Mouse (Mus musculus) midbrain, embryonic 15.5 days (tissue): ENCODE results near the gene Dnajc21. TPM values are rescaled to one million over a fixed set of nuclear protein-coding genes. Genes with fewer than 3 reads are reported as not detected.

Source experiments
- ATAC-seq: fragments of 200-750 bp; cut with Nextera tagmentation; replicated peaks from 2 replicates; pipeline ENCODE4 v1.8.0; 2017; ENCODE audit warnings: moderate TSS enrichment
- H3K27ac ChIP-seq: fragments of 300-500 bp; sonication (generic); 2 replicates; pipeline ENCODE4 v1.5.1; 2015; ENCODE audit warnings: mild to moderate bottlenecking, inconsistent platforms
- H3K27me3 ChIP-seq: fragments of 300-500 bp; sonication (generic); replicated peaks from 2 replicates; pipeline ENCODE4 v1.6.1; 2015; ENCODE audit warnings: inconsistent platforms
- H3K36me3 ChIP-seq: fragments of 300-500 bp; sonication (generic); replicated peaks from 2 replicates; pipeline ENCODE4 v1.6.1; 2015; ENCODE audit warnings: inconsistent platforms
- H3K4me1 ChIP-seq: fragments of 300-500 bp; sonication (generic); 2 replicates; pipeline ENCODE4 v1.6.1; 2015; ENCODE audit warnings: inconsistent platforms
- H3K4me2 ChIP-seq: fragments of 300-500 bp; sonication (generic); 2 replicates; pipeline ENCODE4 v1.6.1; 2015; ENCODE audit warnings: inconsistent platforms, mild to moderate bottlenecking, moderate library complexity
- H3K4me3 ChIP-seq: fragments of 300-500 bp; sonication (generic); 2 replicates; pipeline ENCODE4 v1.5.1; 2015; ENCODE audit warnings: mild to moderate bottlenecking, inconsistent platforms
- H3K9ac ChIP-seq: fragments of 300-500 bp; sonication (generic); 2 replicates; pipeline ENCODE4 v1.6.1; 2015; ENCODE audit warnings: mild to moderate bottlenecking, inconsistent platforms
- H3K9me3 ChIP-seq: fragments of 300-500 bp; sonication (generic); 2 replicates; pipeline ENCODE4 v1.6.1; 2016; ENCODE audit warnings: inconsistent platforms
- whole genome bisulfite sequencing: fragments of 180-500 bp; shearing (Covaris S2); methylation state at CpG from one replicate; pipeline ENCODE4 v1.1.7; 2015; ENCODE audit warnings: mixed read lengths; 5-methylcytosine and 5-hydroxymethylcytosine counted together
- polyA plus RNA-seq: library from polyadenylated mRNA; unstranded; fragments of >200 nt; fragmentation: Nextera tagmentation; extraction: Ambion mirVana; gene quantifications from 2 replicates; pipeline ENCODE4 v1.2.1, GENCODE M21; 2015

Gene Dnajc21
- polyA plus RNA-seq, 1 experiment from 2014 or later: 11.2 TPM

DNA sequence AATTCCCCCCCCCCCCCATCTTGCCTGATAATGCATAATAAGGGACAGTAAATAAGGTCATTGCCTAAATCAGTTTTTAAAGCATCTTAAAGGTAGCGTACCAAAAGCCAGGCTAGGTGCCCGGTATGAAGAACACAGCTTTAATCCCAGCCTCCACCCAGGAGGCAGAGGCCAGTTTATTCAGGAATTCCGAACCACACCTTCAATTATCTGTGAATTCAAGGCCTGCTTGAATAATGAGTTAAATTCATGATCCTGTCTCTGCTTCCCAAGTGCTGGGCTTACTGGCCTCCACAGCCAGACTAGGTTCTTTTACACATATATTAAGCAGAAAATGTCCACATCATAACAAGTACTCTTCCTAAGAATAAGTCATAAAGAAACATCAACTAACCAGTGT is 625 bp upstream of the Dnajc21 start:
- no peaks in the 10 kb centered on the region for H3K9me3 ChIP-seq
- peaks cover 6% of the 10 kb centered on the region; the same call in 1 of the 2 replicates for H3K36me3 ChIP-seq
- H3K9ac ChIP-seq: peak overlapping the region; percentile 74
- peak overlapping the region; percentile 74 for H3K4me2 ChIP-seq
- peak overlapping the region; percentile 76 for H3K4me3 ChIP-seq
- H3K27me3 ChIP-seq: no peaks in the 10 kb centered on the region
- WGBS: 11% methylated on average over 3 of the region's 3 CpGs
- H3K4me1 ChIP-seq: peaks cover 21% of the 10 kb centered on the region
- ATAC-seq: peak; percentile 18
- H3K27ac ChIP-seq: no peak overlapping the region

DNA sequence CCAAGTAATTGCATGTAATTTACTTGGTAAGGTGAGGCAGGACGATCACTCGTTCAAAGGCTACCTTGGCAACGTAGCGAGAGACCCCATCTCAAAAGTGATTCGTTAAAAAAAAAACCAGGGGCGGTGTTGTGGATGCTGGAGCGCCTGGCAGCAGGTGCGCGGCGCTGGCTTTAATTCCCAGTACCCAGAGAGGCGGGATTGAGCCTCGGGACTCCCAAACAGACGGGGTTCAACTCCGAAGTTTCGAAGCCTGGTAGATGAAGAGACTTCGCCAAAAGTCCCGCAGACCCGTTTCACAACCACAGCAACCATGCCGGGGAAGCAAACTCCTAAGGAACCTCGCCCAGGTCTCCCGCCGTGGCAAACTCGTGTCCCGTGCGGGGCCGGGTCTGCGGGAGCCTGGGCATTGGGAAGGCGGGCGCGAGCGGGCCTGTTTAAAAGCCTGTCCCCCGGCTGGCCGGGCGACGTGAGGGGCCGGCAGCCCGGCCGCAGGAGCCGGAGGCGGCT is 620 bp downstream of the Dnajc21 start:
- peak overlapping the region; percentile 74 for H3K4me2 ChIP-seq
- peak; percentile 40; the same call in 1 of the 2 replicates for ATAC-seq
- H3K27me3 ChIP-seq: no peaks in the 10 kb centered on the region
- peak overlapping the region; percentile 76 for H3K4me3 ChIP-seq
- under 1% methylated on average over 40 of the region's 40 CpGs for WGBS
- H3K9ac ChIP-seq: peak overlapping the region; percentile 74
- H3K27ac ChIP-seq: peak overlapping the region; percentile 85
- no peaks in the 10 kb centered on the region for H3K9me3 ChIP-seq
- H3K4me1 ChIP-seq: peaks cover 21% of the 10 kb centered on the region
- H3K36me3 ChIP-seq: no peaks in the 10 kb centered on the region

DNA sequence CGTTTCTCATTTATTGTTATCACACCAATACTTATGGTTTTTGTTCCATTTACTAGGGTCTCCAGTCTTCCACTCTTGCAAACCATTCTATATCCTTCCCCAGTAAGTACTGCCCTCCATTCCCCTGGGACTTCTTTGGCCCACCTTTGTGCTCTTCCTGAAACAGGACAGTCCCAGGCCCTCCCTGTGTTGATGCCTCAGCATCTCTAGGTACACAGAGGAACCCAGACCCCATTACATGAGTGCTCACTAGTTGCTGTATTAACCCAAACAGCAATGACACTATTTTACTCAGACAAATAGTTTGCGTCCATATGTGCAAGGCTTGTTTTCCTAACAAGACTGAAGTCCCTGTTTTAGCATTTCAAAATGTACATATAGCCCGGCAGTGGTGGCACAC is 1.6 kb downstream of the Dnajc21 start:
- Histone ChIP-seq H3K27ac (no peak overlapping the region), H3K9ac (no peak overlapping the region), H3K27me3 (no peaks in the 10 kb centered on the region), H3K9me3 (no peaks in the 10 kb centered on the region), H3K4me2 (peak overlapping the region; percentile 74; the same call in 1 of the 2 replicates), H3K36me3 (no peaks in the 10 kb centered on the region), H3K4me1 (peaks cover 21% of the 10 kb centered on the region), H3K4me3 (no peak overlapping the region)
- 86% methylated on average over 3 of the region's 3 CpGs for WGBS
- ATAC-seq: no peak

DNA sequence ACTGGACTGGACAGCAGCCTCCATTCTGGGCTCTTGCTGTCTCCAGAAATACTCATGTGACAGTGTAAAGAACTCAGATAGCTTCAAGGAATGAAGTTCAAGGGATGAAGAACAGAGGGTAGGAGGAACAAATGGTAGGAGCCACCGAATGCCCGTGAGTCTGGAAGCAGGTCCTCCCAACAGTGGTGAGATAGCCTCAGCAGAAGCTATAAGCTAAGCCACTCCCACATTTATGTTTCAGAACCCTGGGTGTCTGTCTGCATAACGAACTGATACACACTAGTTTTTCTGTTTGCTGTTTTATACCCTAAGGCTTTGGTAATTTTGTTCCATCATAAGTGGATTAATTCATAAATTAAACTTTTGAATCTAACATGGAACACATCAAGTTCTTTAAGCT is 5.6 kb downstream of the Dnajc21 start:
- no peak overlapping the region for H3K4me2 ChIP-seq
- no peak overlapping the region for H3K27ac ChIP-seq
- H3K36me3 ChIP-seq: peaks cover 6% of the 10 kb centered on the region
- no peaks in the 10 kb centered on the region for H3K27me3 ChIP-seq
- no peak for ATAC-seq
- no peak overlapping the region for H3K4me3 ChIP-seq
- peaks cover 17% of the 10 kb centered on the region for H3K4me1 ChIP-seq
- no peaks in the 10 kb centered on the region for H3K9me3 ChIP-seq
- WGBS: 92% methylated on average over 3 of the region's 3 CpGs
- H3K9ac ChIP-seq: no peak overlapping the region

DNA sequence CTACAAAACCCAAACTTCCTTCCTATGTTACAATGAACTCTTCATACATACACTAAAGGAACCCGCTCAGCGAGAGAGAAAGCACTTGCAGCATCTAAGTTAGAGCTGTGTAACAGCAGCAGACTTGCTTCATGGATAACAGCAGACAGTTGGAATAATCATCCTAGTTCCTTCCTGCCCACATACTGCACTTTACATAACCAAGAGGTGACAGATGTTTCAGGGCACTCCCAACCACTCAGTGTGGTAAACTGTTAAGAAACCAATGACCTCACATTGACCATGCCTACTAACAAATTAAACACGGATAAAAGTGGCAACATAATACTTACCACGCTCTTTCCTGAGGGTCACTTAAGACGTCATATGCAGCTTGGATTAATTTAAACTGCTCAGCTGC is 6.8 kb downstream of the Dnajc21 start:
- WGBS: 88% methylated on average over 5 of the region's 5 CpGs
- H3K9me3 ChIP-seq: no peaks in the 10 kb centered on the region
- no peak overlapping the region for H3K4me2 ChIP-seq
- H3K27ac ChIP-seq: no peak overlapping the region
- no peak overlapping the region for H3K4me3 ChIP-seq
- H3K36me3 ChIP-seq: peaks cover 10% of the 10 kb centered on the region
- no peaks in the 10 kb centered on the region for H3K27me3 ChIP-seq
- peaks cover 6% of the 10 kb centered on the region; the same call in 1 of the 2 replicates for H3K4me1 ChIP-seq
- H3K9ac ChIP-seq: no peak overlapping the region
- ATAC-seq: no peak

DNA sequence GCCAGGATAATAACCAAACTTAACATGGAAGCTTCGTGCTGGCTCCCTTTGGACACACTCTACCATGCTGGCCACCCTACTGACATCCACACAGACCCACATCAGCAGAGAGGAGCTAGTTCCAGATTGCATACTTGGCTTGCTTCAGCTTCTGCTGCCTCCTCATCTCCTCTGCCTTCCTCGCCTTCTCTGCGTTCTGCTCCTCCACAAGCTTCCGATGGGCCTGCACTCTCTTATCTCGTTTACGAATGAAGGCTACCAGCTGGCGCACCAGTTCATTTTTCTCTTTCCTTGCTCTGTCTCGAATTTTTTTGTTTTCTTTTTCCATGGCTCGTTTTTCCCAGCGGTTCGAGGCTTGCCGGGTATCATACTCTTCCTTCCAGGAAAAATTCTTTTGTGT is 9.3 kb downstream of the Dnajc21 start:
- ATAC-seq: no peak
- Histone ChIP-seq H3K27me3 (no peaks in the 10 kb centered on the region), H3K9me3 (no peaks in the 10 kb centered on the region), H3K4me3 (no peak overlapping the region), H3K4me1 (no peaks in the 10 kb centered on the region), H3K27ac (no peak overlapping the region), H3K36me3 (peaks cover 10% of the 10 kb centered on the region), H3K4me2 (no peak overlapping the region), H3K9ac (no peak overlapping the region)
- WGBS: 94% methylated on average over 12 of the region's 12 CpGs

DNA sequence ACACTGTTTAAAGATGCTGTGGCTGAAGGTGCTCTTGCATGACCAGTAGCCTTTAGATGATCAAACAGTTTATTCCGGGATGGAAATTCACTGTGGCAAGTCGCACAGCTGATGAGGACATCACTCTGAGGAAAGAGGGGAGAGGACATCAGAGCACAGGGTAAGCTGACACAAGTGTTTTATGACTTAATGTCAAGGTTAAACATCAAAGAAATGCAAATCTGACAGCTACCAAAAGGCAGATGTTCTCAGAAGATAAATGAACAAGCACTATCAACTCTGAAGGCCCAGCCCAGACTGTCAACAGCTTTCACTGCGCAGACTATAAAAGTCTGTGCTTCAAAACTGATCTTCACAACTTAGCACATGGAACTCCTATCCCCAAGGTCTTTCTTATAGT is 23.2 kb downstream of the Dnajc21 start:
- no peak overlapping the region for H3K27ac ChIP-seq
- H3K9me3 ChIP-seq: no peaks in the 10 kb centered on the region
- peaks cover 19% of the 10 kb centered on the region for H3K36me3 ChIP-seq
- no peaks in the 10 kb centered on the region for H3K4me1 ChIP-seq
- WGBS: 73% methylated on average over 3 of the region's 3 CpGs
- no peaks in the 10 kb centered on the region for H3K27me3 ChIP-seq
- no peak for ATAC-seq
- no peak overlapping the region for H3K4me2 ChIP-seq
- no peak overlapping the region for H3K9ac ChIP-seq
- no peak overlapping the region for H3K4me3 ChIP-seq

DNA sequence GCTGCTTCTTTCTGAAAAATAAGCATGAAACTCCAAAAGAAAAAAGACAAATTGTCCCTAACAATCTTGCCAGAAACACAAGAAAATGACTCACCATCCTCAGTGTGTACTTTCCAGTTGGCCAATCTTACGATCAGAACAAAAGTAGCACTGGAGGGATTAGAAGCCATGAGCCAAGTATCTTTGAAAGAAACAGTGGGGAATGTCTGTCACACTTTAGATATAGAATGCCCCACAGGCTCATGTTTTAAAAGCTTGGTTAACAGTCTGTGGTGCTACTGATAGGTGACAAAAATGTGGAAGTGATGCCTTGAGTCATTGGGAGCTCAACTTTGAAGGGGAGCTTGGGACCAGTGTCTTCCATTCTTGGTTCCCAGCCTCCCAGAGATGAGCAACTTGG is 28.0 kb downstream of the Dnajc21 start:
- Histone ChIP-seq H3K27ac (no peak overlapping the region), H3K36me3 (no peaks in the 10 kb centered on the region; the same call in none of the 2 replicates), H3K9me3 (no peaks in the 10 kb centered on the region), H3K4me2 (no peak overlapping the region), H3K27me3 (no peaks in the 10 kb centered on the region), H3K4me3 (no peak overlapping the region), H3K9ac (no peak overlapping the region), H3K4me1 (no peaks in the 10 kb centered on the region)
- 63% methylated on average over 1 of the region's 1 CpGs for WGBS
- ATAC-seq: no peak

DNA sequence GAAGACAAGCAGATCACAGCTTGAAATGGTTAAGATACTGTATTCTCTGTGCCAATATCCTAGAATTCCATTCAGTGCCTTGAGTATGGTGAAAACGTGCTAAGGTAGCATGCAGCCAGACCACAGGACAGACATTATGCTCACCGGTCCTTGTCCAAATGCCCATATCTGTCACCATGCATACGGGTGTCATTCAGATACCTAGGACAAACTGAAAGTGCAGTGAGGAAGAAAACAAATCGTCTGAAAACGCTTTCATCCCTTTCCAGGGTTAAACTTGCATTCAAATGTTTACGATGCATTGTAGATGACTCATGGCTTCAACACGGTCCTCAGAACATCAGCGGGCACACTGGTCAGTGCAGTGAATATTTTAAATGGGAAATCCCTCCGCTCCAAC is 28.8 kb downstream of the Dnajc21 start:
- no peak for ATAC-seq
- Histone ChIP-seq H3K9ac (no peak overlapping the region), H3K4me1 (no peaks in the 10 kb centered on the region), H3K4me3 (no peak overlapping the region), H3K27ac (no peak overlapping the region), H3K36me3 (no peaks in the 10 kb centered on the region; the same call in none of the 2 replicates), H3K27me3 (no peaks in the 10 kb centered on the region), H3K9me3 (no peaks in the 10 kb centered on the region), H3K4me2 (no peak overlapping the region)
- 91% methylated on average over 9 of the region's 9 CpGs for WGBS

DNA sequence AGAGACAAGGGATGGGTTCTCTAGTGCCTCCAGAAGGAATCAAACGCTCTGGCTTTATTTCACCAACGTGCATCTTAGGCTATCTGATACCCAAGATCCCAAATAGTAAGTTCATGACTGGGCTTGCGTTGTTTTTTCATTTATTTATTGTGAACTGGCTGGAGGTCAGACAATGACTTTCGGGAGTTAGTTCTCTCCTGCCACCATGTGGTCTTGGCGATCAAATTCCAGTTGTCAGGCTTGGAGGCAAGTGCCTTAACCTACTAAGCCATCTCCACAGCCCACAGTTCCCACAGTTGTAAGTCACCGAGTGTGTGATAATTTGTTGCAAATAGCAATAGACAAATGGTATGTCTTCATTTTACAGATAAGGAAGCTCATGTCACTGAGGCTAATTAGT is 30.4 kb downstream of the Dnajc21 start:
- WGBS: 76% methylated on average over 6 of the region's 6 CpGs
- no peak for ATAC-seq
- no peaks in the 10 kb centered on the region for H3K4me1 ChIP-seq

DNA sequence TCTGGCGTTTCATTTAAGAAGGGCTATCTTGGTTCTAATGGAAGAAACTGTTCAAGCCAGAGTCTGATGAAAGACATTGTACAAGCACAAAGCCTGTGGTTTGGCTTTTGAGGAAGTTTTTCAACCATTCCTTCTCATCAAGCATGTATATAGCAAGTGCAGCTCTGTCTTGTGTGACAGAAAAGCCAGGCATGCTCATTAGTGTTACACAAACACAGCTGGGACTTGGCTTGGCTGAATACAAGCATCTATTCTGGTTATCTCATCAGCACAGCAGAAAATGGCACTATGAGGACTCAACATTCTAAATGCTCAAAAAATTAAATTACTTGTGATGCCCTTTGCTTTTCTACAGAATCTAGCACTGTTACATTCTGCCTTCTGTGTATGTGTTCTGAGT is 33.4 kb downstream of the Dnajc21 start:
- ATAC-seq: no peak
- Histone ChIP-seq H3K9ac (no peak overlapping the region), H3K9me3 (0 out of 2 replicates have a peak, but pooled peaks cover 3% of the 10 kb centered on the region), H3K27me3 (no peaks in the 10 kb centered on the region), H3K36me3 (no peaks in the 10 kb centered on the region; the same call in 1 of the 2 replicates), H3K4me1 (no peaks in the 10 kb centered on the region), H3K4me2 (no peak overlapping the region), H3K27ac (no peak overlapping the region), H3K4me3 (no peak overlapping the region)
- 82% methylated on average over 1 of the region's 1 CpGs for WGBS

More for the DNA sequence above, 30.4 kb downstream of the Dnajc21 start:
- Histone ChIP-seq H3K4me3 (no peak overlapping the region), H3K9me3 (0 out of 2 replicates have a peak, but pooled peaks cover 3% of the 10 kb centered on the region), H3K27me3 (no peaks in the 10 kb centered on the region), H3K9ac (no peak overlapping the region), H3K4me2 (no peak overlapping the region), H3K27ac (no peak overlapping the region), H3K36me3 (no peaks in the 10 kb centered on the region; the same call in 1 of the 2 replicates)

DNA sequence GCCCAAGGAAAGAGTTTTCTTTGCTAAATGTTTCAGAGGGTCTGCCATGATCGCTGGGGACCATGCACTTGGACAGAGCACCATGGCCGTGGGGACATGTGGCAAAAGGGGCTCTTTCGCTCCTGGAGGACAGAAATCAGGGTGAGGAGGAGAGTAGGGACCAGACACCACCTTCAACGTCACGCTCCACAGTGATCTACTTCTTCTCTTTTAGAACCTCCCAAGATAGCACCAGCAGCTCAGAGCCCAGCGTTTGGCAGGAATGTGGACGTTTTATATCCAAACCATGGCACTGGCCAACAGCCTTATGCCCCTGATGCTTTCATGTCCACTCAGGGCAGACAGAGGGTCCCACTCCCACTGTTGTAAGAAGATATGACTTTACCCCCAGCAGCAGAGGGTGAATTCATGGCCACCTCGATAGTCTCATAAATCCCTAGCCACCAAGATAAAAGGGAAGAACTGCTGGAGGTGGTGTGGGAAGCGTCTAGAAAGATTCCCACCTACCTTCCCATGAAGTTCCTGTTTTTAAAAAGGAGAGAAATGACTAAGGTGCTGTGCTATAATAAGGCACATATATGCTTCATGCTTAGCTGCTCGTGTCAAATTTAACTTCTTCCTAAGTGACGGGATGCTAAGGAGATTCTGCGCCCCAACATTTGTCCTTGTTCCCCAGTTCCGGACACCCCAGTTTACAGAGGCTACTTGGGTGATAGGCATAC is 43.6 kb downstream of the Dnajc21 start:
- no peak for ATAC-seq
- Histone ChIP-seq H3K27me3 (no peaks in the 10 kb centered on the region), H3K4me1 (peaks cover 3% of the 10 kb centered on the region; the same call in 1 of the 2 replicates), H3K4me3 (no peak overlapping the region), H3K4me2 (no peak overlapping the region), H3K36me3 (no peaks in the 10 kb centered on the region), H3K27ac (no peak overlapping the region), H3K9me3 (no peaks in the 10 kb centered on the region), H3K9ac (no peak overlapping the region)
- 96% methylated on average over 13 of the region's 13 CpGs for WGBS

DNA sequence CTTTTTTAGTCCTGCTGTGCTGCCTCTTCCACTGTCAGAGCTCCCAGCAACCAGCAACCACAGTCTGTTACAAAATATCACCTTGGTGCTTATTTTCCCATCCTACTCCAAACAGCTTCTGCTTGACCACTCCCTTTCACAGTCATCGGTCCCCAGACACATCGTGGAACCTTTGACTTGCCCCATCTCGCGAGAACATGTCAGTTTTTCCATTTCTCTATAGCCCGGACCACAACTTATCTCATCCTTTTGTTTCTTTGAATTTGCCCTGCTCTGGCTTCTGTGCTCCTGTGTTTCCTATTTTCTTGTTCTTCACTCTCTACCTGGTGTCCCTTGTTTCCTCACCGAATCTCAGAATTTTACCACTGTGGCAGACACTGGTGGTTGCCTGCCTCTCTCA is 44.2 kb downstream of the Dnajc21 start:
- Histone ChIP-seq H3K4me1 (peaks cover 7% of the 10 kb centered on the region), H3K9ac (no peak overlapping the region), H3K9me3 (no peaks in the 10 kb centered on the region), H3K4me3 (no peak overlapping the region), H3K36me3 (no peaks in the 10 kb centered on the region), H3K27me3 (no peaks in the 10 kb centered on the region), H3K27ac (no peak overlapping the region), H3K4me2 (no peak overlapping the region)
- 98% methylated on average over 6 of the region's 6 CpGs for WGBS
- ATAC-seq: no peak
